Mouse (Mus musculus): ENCODE measurements around the gene Mllt1. TPM values are rescaled to one million over a fixed set of nuclear protein-coding genes. Genes with fewer than 3 reads are reported as not detected.

The Mllt1 gene
- 66.8 and 68.0 TPM in 2 replicates for polyA plus RNA-seq (2015; fragmentation: Nextera tagmentation; extraction: Ambion mirVana)

GRCm38 (mm10) chr17:56935363-56936131 is at the start of gene Mllt1:
Mllt1 (minus strand) TSS chr17:56935415.
- Histone ChIP-seq H3K9me3 (no peaks in the 10 kb centered on the region), H3K9ac (peak within 1 kb of the TSS; percentile 98), H3K27me3 (0 out of 2 replicates have a peak, but pooled peaks cover 4% of the 10 kb centered on the region), H3K4me2 (peak within 1 kb of the TSS; percentile 95), H3K4me3 (peak within 1 kb of the TSS; percentile 95), H3K27ac (replicated peaks) (peak within 1 kb of the TSS; percentile 86), H3K4me1 (replicated peaks) (peaks cover 46% of the 10 kb centered on the region), H3K36me3 (0 out of 2 replicates have a peak, but pooled peaks cover 4% of the 10 kb centered on the region)
- ATAC-seq (ENCODE audit: low read depth): peak; percentile 98
- 4% methylated on average over 63 of the region's 76 CpGs for WGBS

- Histone ChIP-seq H3K4me3 (no peak overlapping the region), H3K36me3 (no peaks in the 10 kb centered on the region), H3K4me1 (replicated peaks) (no peaks in the 10 kb centered on the region; the same call in 1 of the 2 replicates), H3K9ac (no peak overlapping the region), H3K27ac (replicated peaks) (no peak overlapping the region), H3K27me3 (no peaks in the 10 kb centered on the region), H3K9me3 (no peaks in the 10 kb centered on the region), H3K4me2 (no peak overlapping the region)
- no peak for ATAC-seq (ENCODE audit: low read depth)
- WGBS: 89% methylated on average over 9 of the region's 9 CpGs
Measured at GRCm38 (mm10) chr17:56984886-56985285, 49.7 kb upstream of the Mllt1 start.

- 84% methylated on average over 5 of the region's 5 CpGs for WGBS
- ATAC-seq (ENCODE audit: low read depth): no peak
- H3K27ac ChIP-seq (replicated peaks): no peak within 1 kb of the TSS
- H3K4me1 ChIP-seq (replicated peaks): no peaks in the 10 kb centered on the region
- H3K27me3 ChIP-seq: no peaks in the 10 kb centered on the region
- H3K9me3 ChIP-seq: no peaks in the 10 kb centered on the region
- H3K36me3 ChIP-seq: no peaks in the 10 kb centered on the region
- no peak within 1 kb of the TSS for H3K4me3 ChIP-seq
- H3K9ac ChIP-seq: no peak within 1 kb of the TSS
- H3K4me2 ChIP-seq: no peak within 1 kb of the TSS
Measured at GRCm38 (mm10) chr17:56982013-56982412, 46.8 kb upstream of the Mllt1 start, which contains the start of gene Acer1. Acer1 (minus strand) TSS chr17:56982126.

GRCm38 (mm10) chr17:56981049-56981448 is 45.8 kb upstream of the Mllt1 start:
- no peak overlapping the region for H3K4me2 ChIP-seq
- H3K27me3 ChIP-seq: no peaks in the 10 kb centered on the region
- no peak overlapping the region for H3K27ac ChIP-seq (replicated peaks)
- no peak overlapping the region for H3K4me3 ChIP-seq
- no peaks in the 10 kb centered on the region for H3K9me3 ChIP-seq
- no peaks in the 10 kb centered on the region for H3K4me1 ChIP-seq (replicated peaks)
- no peaks in the 10 kb centered on the region for H3K36me3 ChIP-seq
- 87% methylated on average over 7 of the region's 7 CpGs for WGBS
- no peak overlapping the region for H3K9ac ChIP-seq
- no peak for ATAC-seq (ENCODE audit: low read depth)

GRCm38 (mm10) chr17:56979524-56979923 is 44.3 kb upstream of the Mllt1 start:
- WGBS: 25% methylated on average over 4 of the region's 8 CpGs
- Histone ChIP-seq H3K4me1 (replicated peaks) (no peaks in the 10 kb centered on the region), H3K27me3 (no peaks in the 10 kb centered on the region), H3K4me2 (no peak overlapping the region), H3K4me3 (no peak overlapping the region), H3K27ac (replicated peaks) (no peak overlapping the region), H3K9ac (no peak overlapping the region), H3K36me3 (no peaks in the 10 kb centered on the region), H3K9me3 (no peaks in the 10 kb centered on the region)
- ATAC-seq (ENCODE audit: low read depth): no peak

GRCm38 (mm10) chr17:56976531-56977390 is 41.5 kb upstream of the Mllt1 start:
- H3K9ac ChIP-seq: no peak overlapping the region
- WGBS: 84% methylated on average over 8 of the region's 8 CpGs
- ATAC-seq (ENCODE audit: low read depth): no peak

GRCm38 (mm10) chr17:56975391-56975790 is 40.2 kb upstream of the Mllt1 start:
- Histone ChIP-seq H3K27me3 (no peaks in the 10 kb centered on the region; the same call in 1 of the 2 replicates), H3K4me2 (no peak overlapping the region), H3K36me3 (no peaks in the 10 kb centered on the region), H3K9me3 (no peaks in the 10 kb centered on the region), H3K4me1 (replicated peaks) (no peaks in the 10 kb centered on the region), H3K9ac (no peak overlapping the region), H3K4me3 (no peak overlapping the region), H3K27ac (replicated peaks) (no peak overlapping the region)
- ATAC-seq (ENCODE audit: low read depth): no peak
- 92% methylated on average over 3 of the region's 3 CpGs for WGBS

More at GRCm38 (mm10) chr17:56976531-56977390, 41.5 kb upstream of the Mllt1 start:
- H3K9me3 ChIP-seq: no peaks in the 10 kb centered on the region
- H3K4me1 ChIP-seq (replicated peaks): no peaks in the 10 kb centered on the region
- H3K4me3 ChIP-seq: no peak overlapping the region
- no peaks in the 10 kb centered on the region for H3K27me3 ChIP-seq
- no peak overlapping the region for H3K4me2 ChIP-seq
- no peaks in the 10 kb centered on the region for H3K36me3 ChIP-seq
- no peak overlapping the region for H3K27ac ChIP-seq (replicated peaks)

- Histone ChIP-seq H3K9me3 (no peaks in the 10 kb centered on the region), H3K4me3 (no peak overlapping the region), H3K27me3 (no peaks in the 10 kb centered on the region; the same call in 1 of the 2 replicates), H3K27ac (replicated peaks) (no peak overlapping the region), H3K4me1 (replicated peaks) (no peaks in the 10 kb centered on the region), H3K9ac (no peak overlapping the region), H3K4me2 (no peak overlapping the region), H3K36me3 (no peaks in the 10 kb centered on the region)
- 77% methylated on average over 5 of the region's 5 CpGs for WGBS
- no peak for ATAC-seq (ENCODE audit: low read depth)
Measured at GRCm38 (mm10) chr17:56974708-56975240, 39.6 kb upstream of the Mllt1 start.

GRCm38 (mm10) chr17:56973956-56974707 is 38.9 kb upstream of the Mllt1 start:
- no peak overlapping the region for H3K27ac ChIP-seq (replicated peaks)
- no peak for ATAC-seq (ENCODE audit: low read depth)
- H3K4me2 ChIP-seq: no peak overlapping the region
- no peaks in the 10 kb centered on the region for H3K4me1 ChIP-seq (replicated peaks)
- no peaks in the 10 kb centered on the region for H3K9me3 ChIP-seq
- no peaks in the 10 kb centered on the region for H3K36me3 ChIP-seq
- H3K4me3 ChIP-seq: no peak overlapping the region
- WGBS: 66% methylated on average over 13 of the region's 14 CpGs
- H3K9ac ChIP-seq: no peak overlapping the region
- no peaks in the 10 kb centered on the region; the same call in 1 of the 2 replicates for H3K27me3 ChIP-seq

GRCm38 (mm10) chr17:56970081-56970480 is 34.9 kb upstream of the Mllt1 start:
- no peak overlapping the region for H3K9ac ChIP-seq
- 65% methylated on average over 5 of the region's 5 CpGs for WGBS
- no peak overlapping the region for H3K4me3 ChIP-seq
- ATAC-seq (ENCODE audit: low read depth): no peak
- no peaks in the 10 kb centered on the region for H3K4me1 ChIP-seq (replicated peaks)
- H3K27ac ChIP-seq (replicated peaks): no peak overlapping the region
- no peaks in the 10 kb centered on the region; the same call in 1 of the 2 replicates for H3K27me3 ChIP-seq
- H3K4me2 ChIP-seq: no peak overlapping the region
- H3K36me3 ChIP-seq: no peaks in the 10 kb centered on the region
- no peaks in the 10 kb centered on the region for H3K9me3 ChIP-seq

GRCm38 (mm10) chr17:56969321-56969720 is 34.1 kb upstream of the Mllt1 start:
- ATAC-seq (ENCODE audit: low read depth): no peak
- Histone ChIP-seq H3K4me3 (no peak overlapping the region), H3K36me3 (no peaks in the 10 kb centered on the region), H3K9ac (no peak overlapping the region), H3K4me1 (replicated peaks) (no peaks in the 10 kb centered on the region), H3K27me3 (no peaks in the 10 kb centered on the region; the same call in 1 of the 2 replicates), H3K27ac (replicated peaks) (no peak overlapping the region), H3K9me3 (no peaks in the 10 kb centered on the region), H3K4me2 (no peak overlapping the region)
- 73% methylated on average over 3 of the region's 3 CpGs for WGBS

Data from neural tube, embryonic 13.5 days (tissue).